Mouse (Mus musculus): ENCODE measurements around the gene Gsn.
A peak's percentile ranks its signal among the peaks of the same experiment; 100 is the strongest.

The Gsn gene

GRCm38 (mm10) chr2:35255885-35256833, at the start of gene Gsn:
Gene Gsn, plus strand, starts transcription at chr2:35256380.
- DNase-seq: peak; percentile 90

DNA sequence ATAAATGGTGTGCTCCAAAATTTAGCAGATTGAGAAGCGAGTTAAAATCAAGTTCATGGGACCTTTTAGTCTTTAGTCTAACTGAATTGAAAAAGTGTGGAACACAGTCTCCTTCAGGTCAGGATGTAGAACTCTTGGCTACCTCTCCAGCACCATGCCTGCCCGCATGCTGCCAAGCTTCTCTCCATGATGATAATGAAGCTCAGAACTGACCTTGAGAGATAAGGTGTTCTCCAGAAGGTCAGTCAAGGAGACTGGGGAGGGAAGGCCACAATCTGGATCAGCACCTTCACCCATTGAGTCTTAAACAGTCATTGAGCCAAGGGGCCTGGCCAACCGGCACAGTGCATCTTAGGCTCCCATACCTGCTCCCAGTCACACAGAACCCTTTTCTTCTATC, 49.4 kb upstream of the Gsn start:
- no peak for DNase-seq

DNA sequence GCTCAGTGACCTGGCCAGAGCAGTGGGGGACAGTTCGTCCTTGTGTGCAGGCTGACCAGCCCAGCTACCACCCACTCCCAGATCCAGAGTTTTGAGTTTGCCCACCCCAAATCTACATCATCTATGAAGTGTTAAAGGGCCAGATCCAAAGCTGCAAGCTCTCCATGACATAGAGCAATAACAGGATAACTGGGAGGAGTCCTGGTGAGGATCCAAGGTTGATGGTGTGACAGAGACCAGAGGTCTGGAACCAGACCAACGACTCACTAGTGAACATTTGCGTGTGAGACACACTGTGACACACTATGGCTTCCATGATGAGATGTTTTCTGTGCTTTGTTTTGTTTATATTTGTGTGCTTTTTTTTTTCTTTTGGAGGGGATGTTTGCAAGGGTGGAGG, 48.1 kb upstream of the Gsn start:
- no peak for DNase-seq

- DNase-seq: peak; percentile 23
Measured at GRCm38 (mm10) chr2:35208931-35209665, 47.1 kb upstream of the Gsn start.

GRCm38 (mm10) chr2:35211681-35212080, 44.5 kb upstream of the Gsn start:
- no peak for DNase-seq

DNA sequence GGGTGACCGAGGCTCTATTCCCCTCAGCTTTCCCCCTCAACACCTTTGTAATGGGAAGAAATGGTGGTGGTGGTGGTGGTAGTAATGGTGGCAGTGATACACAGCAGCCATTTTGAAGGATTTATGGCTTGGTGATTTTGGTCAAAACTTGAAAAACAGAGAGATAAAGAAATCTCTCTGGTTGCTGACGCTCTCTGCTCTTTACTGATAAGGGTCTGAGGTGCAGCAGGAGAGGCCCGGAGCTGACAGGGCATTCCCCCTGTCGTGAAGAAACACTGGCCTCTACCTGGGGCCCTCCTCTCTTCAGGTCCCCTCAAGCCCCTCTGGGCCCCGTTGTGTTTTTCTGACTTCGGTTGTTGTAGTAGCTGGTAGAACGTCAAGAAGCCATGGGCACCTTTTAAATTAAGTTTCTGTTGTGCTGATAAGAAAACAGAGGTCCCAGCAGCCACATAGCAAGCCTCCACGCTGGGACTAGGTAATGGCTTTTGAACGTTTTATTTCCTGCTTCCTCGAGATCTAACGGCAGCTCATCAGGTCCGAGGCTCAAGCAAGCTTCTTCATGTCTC, 42.8 kb upstream of the Gsn start:
- no peak for DNase-seq

GRCm38 (mm10) chr2:35214881-35215358, 41.3 kb upstream of the Gsn start:
- DNase-seq: peak; percentile 89

GRCm38 (mm10) chr2:35215363-35215762, 40.8 kb upstream of the Gsn start:
- no peak for DNase-seq

GRCm38 (mm10) chr2:35216701-35217100, 39.5 kb upstream of the Gsn start:
- DNase-seq: no peak

DNA sequence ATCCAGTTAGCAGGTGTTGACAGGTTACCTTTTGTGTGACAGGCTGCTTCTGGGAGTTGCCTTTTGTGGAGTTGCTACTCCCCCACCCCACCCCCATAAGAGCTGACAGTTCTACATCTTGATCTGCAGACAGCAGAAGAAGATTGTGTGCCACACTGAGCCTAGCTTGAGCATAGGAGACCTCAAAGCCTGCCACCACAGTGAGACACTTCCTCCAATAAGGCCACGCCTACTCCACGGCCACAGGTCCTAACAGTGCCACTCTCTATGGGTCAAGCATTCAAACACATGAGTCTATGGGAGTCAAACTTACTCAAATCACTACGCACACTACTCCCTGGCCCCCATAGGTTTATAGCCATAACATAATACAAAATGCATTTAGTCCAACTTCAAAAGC, 37.4 kb upstream of the Gsn start:
- no peak for DNase-seq

DNA sequence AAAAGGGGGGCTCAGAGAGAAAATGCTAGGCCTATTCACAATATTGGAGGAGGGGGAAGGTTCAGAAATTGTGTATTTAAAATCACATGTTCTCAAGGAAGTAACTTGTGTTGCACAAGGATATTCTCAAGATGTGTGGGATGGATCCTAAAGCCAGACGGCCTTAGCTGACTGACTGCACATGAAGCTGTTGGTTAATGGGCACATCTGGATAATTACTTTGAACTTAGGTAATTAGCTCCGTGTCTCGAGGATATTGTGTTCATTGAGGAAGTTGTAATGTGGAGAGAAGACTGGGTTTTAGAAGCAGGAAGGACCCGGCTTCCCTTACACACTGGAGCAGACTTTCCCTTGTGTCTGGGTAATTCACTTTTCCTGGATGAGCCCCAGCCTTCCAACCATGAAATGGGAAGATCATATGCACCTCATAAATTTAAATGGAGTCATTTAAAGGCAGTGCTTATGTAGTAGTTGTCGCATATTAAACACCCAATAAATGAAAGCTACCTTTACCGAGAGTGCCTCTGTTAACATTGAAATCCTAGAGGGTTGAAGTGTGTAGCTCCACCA, 33.3 kb upstream of the Gsn start:
- DNase-seq: no peak

GRCm38 (mm10) chr2:35224285-35224684, 31.9 kb upstream of the Gsn start:
- no peak for DNase-seq

DNA sequence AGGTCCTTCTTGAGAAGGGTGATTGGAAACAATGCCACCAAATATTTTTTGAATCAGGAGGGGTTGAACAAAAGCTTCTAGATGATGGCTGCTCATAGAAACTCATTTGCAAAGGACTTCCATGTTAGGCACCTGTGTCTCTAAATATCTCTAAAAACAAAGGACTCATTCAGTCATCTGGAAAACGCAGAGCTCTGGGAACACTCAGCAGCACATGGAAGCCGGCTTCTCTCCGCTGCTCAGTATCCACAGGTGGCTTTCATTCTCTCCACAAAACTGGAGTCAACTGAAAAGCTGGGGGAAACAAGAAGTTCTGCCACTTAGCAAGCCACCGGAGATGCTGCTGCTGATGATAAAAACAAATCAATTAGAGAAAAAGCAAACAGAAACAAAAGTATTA, 28.0 kb upstream of the Gsn start:
- DNase-seq: no peak

DNA sequence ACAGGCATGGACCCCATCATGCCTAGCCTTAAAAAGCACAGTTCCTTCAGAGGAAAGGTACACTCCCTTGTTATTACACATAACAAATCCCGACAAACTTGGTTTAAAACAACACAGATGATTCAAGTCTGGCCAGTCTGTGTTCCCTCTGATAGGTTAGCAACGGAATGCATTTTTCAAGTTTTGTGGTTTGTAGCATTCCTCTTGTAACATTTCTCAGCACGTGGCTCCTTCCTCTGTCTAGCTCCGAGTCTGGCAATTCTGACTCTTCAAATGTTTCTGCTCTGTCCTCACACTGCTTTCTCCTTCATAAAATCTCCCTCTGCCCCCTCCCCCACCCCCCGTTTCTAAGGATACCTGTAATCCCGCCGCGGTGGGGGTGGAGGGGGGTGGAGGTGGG, 26.0 kb upstream of the Gsn start:
- peak; percentile 17 for DNase-seq

DNA sequence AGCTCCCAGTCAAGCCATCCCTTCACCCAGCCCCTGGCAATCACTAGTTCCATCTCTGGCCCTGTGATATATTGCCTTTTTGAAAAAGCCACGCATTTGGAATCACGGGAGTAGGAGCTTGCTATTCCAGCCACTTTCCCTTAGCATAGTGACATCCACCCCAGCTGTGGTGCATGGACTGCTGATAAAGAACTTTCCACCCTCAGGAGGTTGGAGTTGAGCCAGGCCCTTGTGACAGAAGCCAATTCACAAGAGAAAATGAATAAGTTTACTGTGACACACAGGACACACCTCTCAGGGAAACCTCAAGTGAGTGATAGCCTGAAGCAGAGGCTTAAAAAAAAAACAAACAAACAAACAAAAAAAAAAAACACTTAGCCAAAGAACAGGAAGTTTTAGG, 24.3 kb upstream of the Gsn start:
- peak; percentile 79 for DNase-seq

- peak; percentile 23 for DNase-seq
Measured at GRCm38 (mm10) chr2:35232595-35233445, 23.4 kb upstream of the Gsn start.

DNA sequence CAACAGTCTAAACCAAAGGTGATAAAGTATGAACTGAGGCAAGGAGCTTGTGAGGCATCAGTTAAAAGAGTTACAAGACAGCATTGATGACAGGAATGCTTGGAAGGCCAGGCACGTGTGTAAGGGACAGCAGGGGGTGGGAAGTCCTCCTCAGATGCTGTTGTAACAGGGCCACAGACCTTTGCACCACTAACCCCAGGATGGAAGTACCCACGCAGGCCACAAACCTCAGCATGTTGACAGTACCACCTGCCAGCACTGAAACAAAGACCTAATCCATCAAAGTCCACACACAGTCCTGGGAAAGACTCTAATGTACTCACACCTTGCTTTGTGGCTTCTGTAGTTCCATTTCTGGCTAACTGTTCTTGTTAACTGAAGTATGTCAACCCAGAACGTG, 22.3 kb upstream of the Gsn start:
- no peak for DNase-seq

DNA sequence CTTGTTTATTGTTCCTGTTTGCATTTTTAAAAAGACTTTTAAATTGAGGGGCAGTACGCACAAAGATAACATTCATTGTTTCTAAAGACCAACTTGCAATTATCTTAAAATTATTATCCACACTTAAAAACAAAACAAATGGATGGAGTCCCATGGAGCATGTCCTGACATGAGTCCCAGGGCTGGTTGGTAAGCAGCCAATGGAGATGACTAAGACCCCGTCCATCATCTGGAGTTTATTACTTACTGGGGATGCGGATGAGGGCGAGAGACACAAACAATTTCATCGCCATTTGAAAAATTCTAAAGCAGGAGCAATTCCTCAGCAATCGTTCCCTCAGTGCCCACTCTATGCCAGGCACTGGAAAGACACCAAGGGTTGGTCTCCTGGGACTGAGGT, 21.2 kb upstream of the Gsn start:
- DNase-seq: no peak

DNA sequence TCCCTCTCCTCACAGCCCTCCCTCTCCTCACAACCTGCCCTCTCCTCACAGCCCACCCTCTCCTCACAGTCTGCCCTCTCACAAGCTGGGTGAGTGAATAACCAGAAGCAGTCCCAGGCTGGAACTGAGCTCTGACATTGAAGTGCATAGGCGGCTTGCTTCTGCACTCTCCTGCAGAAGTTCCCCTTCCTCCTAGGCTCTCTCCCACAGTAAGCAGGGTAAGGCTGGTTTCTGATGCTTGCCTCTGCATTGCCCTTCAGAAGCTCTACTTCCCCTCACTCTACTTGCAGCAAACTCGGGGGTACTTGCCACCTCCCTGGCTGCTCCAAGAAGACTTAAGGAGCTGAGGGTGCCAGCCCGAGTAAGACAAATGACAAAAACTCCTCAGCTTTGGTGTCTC, 11.9 kb upstream of the Gsn start:
- DNase-seq: no peak

DNA sequence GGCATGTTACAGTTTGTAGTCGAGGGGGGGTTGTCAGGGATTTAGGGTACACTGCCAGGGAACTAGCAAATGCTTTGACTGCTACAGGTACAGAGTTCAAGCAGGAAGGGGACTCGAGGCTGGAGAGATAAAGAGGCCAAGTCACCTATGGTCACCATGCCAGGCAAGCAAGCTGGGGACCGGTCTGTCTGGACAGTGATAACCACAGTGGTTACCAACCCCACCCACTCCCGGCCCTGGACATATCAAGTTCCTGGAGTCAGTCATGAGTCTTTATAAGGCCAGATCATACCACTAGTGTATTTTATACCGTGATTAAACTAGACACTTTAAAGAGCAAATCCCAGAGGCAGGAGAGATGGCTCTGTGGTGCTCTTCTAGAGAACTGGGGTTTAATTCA, 8.4 kb upstream of the Gsn start:
- DNase-seq: no peak

DNA sequence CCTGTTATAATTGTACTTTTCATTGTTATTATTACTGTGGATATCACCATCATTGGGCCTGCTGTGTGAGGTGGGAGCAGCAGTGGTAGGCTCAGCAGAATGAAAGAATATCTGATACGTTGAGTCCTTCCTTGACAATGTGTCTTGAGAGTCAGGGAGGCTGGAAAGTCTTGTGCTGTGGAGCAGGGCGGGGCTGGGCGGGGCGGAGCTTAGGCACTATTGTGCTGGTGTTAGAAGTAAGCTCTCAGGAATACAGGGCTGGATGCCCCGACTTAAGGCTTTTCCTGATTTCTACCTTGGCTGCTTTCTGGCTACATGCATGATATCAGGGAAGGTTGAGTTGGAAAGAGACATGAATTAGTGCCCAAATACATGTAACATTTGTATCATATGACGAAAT, 3.4 kb upstream of the Gsn start:
- DNase-seq: no peak

GRCm38 (mm10) chr2:35253751-35254150, 2.4 kb upstream of the Gsn start:
- no peak for DNase-seq
